Mouse (Mus musculus) heart, postnatal 0 days (tissue): ENCODE measurements at regions not wholly inside any gene's neighbourhood (a gene's known extent, or its start where the extent isn't known, plus 50 kb on each side); places are given as distances from the start of the nearest gene placed in this dataset.

ENCODE experiments used
- ATAC-seq: fragments of 200-750 bp; cut with Nextera tagmentation; 2 replicates; pipeline ENCODE4 v1.8.0; 2017; ENCODE audit warnings: low read depth, moderate number of reproducible peaks, moderate library complexity; ENCODE audit not compliant: insufficient read depth
- DNase-seq: peaks from one replicate; pipeline ENCODE4 v3.0.0-alpha.2; 2016; ENCODE audit warnings: low spot score
- H3K27ac ChIP-seq: fragments of 300-500 bp; sonication (generic); 2 replicates; pipeline ENCODE4 v1.5.1; 2014; ENCODE audit warnings: low read depth, mild to moderate bottlenecking
- H3K27me3 ChIP-seq: fragments of 300-500 bp; sonication (generic); 2 replicates; pipeline ENCODE4 v1.6.1; 2014; ENCODE audit warnings: low read length, mixed read lengths; ENCODE audit not compliant: control insufficient read depth, insufficient read depth
- H3K36me3 ChIP-seq: fragments of 300-500 bp; sonication (generic); replicated peaks from 2 replicates; pipeline ENCODE4 v1.6.1; 2014; ENCODE audit warnings: low read length, mixed read lengths; ENCODE audit not compliant: control insufficient read depth, insufficient read depth
- H3K4me1 ChIP-seq: fragments of 300-500 bp; sonication (generic); 2 replicates; pipeline ENCODE4 v1.6.1; 2014; ENCODE audit warnings: antibody characterized with exemption; ENCODE audit not compliant: control insufficient read depth, insufficient read depth
- H3K4me2 ChIP-seq: fragments of 300-500 bp; sonication (generic); 2 replicates; pipeline ENCODE4 v1.6.1; 2014; ENCODE audit warnings: low read depth, mild to moderate bottlenecking, low read length, moderate library complexity
- H3K4me3 ChIP-seq: fragments of 300-500 bp; sonication (generic); 2 replicates; pipeline ENCODE4 v1.5.1; 2014; ENCODE audit warnings: low read depth, low read length
- H3K9ac ChIP-seq: fragments of 300-500 bp; sonication (generic); replicated peaks from 2 replicates; pipeline ENCODE4 v1.6.1; 2014; ENCODE audit warnings: low read depth, low read length, mixed read lengths
- H3K9me3 ChIP-seq: fragments of 300-500 bp; sonication (generic); replicated peaks from 2 replicates; pipeline ENCODE4 v1.6.1; 2016; ENCODE audit warnings: low read length; ENCODE audit not compliant: control insufficient read depth
- CTCF ChIP-seq: IDR thresholded peaks from 2 replicates; pipeline ENCODE4 v1.5.1; 2016; ENCODE audit warnings: antibody characterized with exemption, control low read depth, low read depth
- EP300 ChIP-seq: IDR thresholded peaks from 2 replicates; pipeline ENCODE4 v1.6.1; 2016; ENCODE audit warnings: antibody characterized with exemption, low read depth
- WGBS: fragments of 180-500 bp; shearing (Covaris S2); extraction: QIAGEN DNeasy Blood & Tissue Kit; methylation state at CpG from one replicate; pipeline ENCODE4 v1.1.7; 2014; 5-methylcytosine and 5-hydroxymethylcytosine counted together

- no peak for ATAC-seq
- no peaks in the 10 kb centered on the region for H3K4me1 ChIP-seq
- WGBS = 70% methylated on average over 1 of the region's 1 CpGs
- TF ChIP-seq CTCF (no peak), EP300 (no peak)
- no peaks in the 10 kb centered on the region for H3K27me3 ChIP-seq
- H3K36me3 ChIP-seq = no peaks in the 10 kb centered on the region
- DNase-seq = no peak
- no peak overlapping the region for H3K9ac ChIP-seq
- H3K27ac ChIP-seq = no peak overlapping the region
- H3K9me3 ChIP-seq = no peaks in the 10 kb centered on the region
- no peak overlapping the region for H3K4me2 ChIP-seq
- H3K4me3 ChIP-seq = no peak overlapping the region
Measured at GRCm38 (mm10) chr19:15167184-15167583, 569.3 kb upstream of the Tle4 start.

- no peak for ATAC-seq
- Histone ChIP-seq H3K4me3 (no peak overlapping the region), H3K9me3 (no peaks in the 10 kb centered on the region), H3K4me1 (no peaks in the 10 kb centered on the region), H3K4me2 (no peak overlapping the region), H3K27ac (no peak overlapping the region), H3K27me3 (no peaks in the 10 kb centered on the region), H3K36me3 (no peaks in the 10 kb centered on the region), H3K9ac (no peak overlapping the region)
- TF ChIP-seq CTCF = no peak
- TF ChIP-seq EP300 = no peak
- no peak for DNase-seq
- WGBS = 43% methylated on average over 3 of the region's 3 CpGs
Measured at GRCm38 (mm10) chr19:15160641-15161040, 562.8 kb upstream of the Tle4 start.

GRCm38 (mm10) chr19:15158653-15159052 lies 560.8 kb upstream of the Tle4 start:
- no peak overlapping the region for H3K4me2 ChIP-seq
- 87% methylated on average over 3 of the region's 3 CpGs for WGBS
- H3K4me1 ChIP-seq = no peaks in the 10 kb centered on the region
- TF ChIP-seq CTCF (no peak), EP300 (no peak)
- H3K4me3 ChIP-seq = no peak overlapping the region
- no peak overlapping the region for H3K9ac ChIP-seq
- no peak overlapping the region for H3K27ac ChIP-seq
- no peaks in the 10 kb centered on the region for H3K9me3 ChIP-seq
- ATAC-seq = no peak
- no peaks in the 10 kb centered on the region for H3K36me3 ChIP-seq
- no peak for DNase-seq
- H3K27me3 ChIP-seq = no peaks in the 10 kb centered on the region

- Histone ChIP-seq H3K36me3 (no peaks in the 10 kb centered on the region), H3K4me3 (no peak overlapping the region), H3K9ac (no peak overlapping the region), H3K4me2 (no peak overlapping the region), H3K9me3 (no peaks in the 10 kb centered on the region), H3K27ac (no peak overlapping the region), H3K27me3 (no peaks in the 10 kb centered on the region), H3K4me1 (no peaks in the 10 kb centered on the region)
- ATAC-seq (no peak), DNase-seq (no peak)
- 78% methylated on average over 14 of the region's 14 CpGs for WGBS
- TF ChIP-seq CTCF (no peak), EP300 (no peak)
Measured at GRCm38 (mm10) chr19:15158177-15158576, 560.3 kb upstream of the Tle4 start.

GRCm38 (mm10) chr19:15154693-15155092 lies 556.8 kb upstream of the Tle4 start:
- DNase-seq (no peak), ATAC-seq (no peak)
- H3K9me3 ChIP-seq = no peaks in the 10 kb centered on the region

GRCm38 (mm10) chr19:15146325-15146724 lies 548.5 kb upstream of the Tle4 start:
- ATAC-seq (no peak), DNase-seq (no peak)
- H3K4me1 ChIP-seq = no peaks in the 10 kb centered on the region
- 72% methylated on average over 3 of the region's 3 CpGs for WGBS
- H3K36me3 ChIP-seq = no peaks in the 10 kb centered on the region
- no peak overlapping the region for H3K4me3 ChIP-seq
- no peak overlapping the region for H3K4me2 ChIP-seq
- H3K9me3 ChIP-seq = no peaks in the 10 kb centered on the region
- no peak overlapping the region for H3K27ac ChIP-seq
- no peak overlapping the region for H3K9ac ChIP-seq
- no peaks in the 10 kb centered on the region for H3K27me3 ChIP-seq
- TF ChIP-seq CTCF (no peak), EP300 (no peak)

More at GRCm38 (mm10) chr19:15154693-15155092, 556.8 kb upstream of the Tle4 start:
- no peaks in the 10 kb centered on the region for H3K4me1 ChIP-seq
- no peak overlapping the region for H3K9ac ChIP-seq
- TF ChIP-seq EP300 = no peak
- TF ChIP-seq CTCF = no peak
- H3K4me3 ChIP-seq = no peak overlapping the region
- H3K36me3 ChIP-seq = no peaks in the 10 kb centered on the region
- no peak overlapping the region for H3K27ac ChIP-seq
- no peak overlapping the region for H3K4me2 ChIP-seq
- WGBS = 44% methylated on average over 2 of the region's 2 CpGs
- H3K27me3 ChIP-seq = no peaks in the 10 kb centered on the region
